Mouse (Mus musculus) spleen, postnatal 36 days (tissue): Measurements from ENCODE around the gene Homer1.

Experiments used
- DNase-seq, 2 experiments: peaks; one replicate each; pipeline ENCODE4 v3.0.0; 2022; ENCODE audit warnings: low spot score in 2 of 2, mixed read lengths in 1 of 2

Homer1 gene

DNA sequence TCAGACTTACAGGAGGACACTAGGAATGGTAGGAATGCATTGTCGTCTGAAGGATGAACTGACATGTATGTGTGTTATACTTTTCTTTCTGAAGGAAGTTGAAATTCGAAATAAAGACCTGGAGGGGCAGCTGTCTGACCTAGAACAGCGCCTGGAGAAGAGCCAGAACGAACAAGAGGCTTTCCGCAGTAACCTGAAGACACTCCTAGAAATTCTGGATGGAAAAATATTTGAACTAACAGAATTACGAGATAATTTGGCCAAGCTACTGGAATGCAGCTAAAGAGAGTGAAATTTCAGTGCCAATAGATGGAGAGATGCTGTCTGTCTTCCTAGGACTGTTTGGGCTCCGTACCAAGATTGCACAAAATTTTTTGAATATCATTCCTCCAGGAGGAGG lies 102.5 kb downstream of the Homer1 start:
- DNase-seq, result no peak

DNA sequence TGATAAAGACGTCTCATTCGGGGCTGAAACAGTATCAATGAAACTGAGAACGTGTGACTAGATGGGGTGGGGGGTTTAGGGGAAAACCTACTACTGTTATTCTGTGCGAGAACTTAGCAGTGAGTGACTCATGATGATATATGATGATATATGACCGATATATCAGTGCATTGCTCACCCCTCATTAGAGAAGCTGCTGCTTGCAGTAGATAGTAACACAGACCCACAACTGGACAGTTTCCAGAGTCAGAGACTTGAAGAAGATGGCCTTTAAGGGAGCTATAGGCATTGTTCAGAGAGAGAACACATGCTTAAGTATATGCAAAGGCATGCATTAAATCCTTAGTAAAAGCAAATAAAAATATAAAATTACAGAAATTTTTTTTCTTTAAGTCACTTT lies 107.4 kb downstream of the Homer1 start:
- DNase-seq, result no peak

DNA sequence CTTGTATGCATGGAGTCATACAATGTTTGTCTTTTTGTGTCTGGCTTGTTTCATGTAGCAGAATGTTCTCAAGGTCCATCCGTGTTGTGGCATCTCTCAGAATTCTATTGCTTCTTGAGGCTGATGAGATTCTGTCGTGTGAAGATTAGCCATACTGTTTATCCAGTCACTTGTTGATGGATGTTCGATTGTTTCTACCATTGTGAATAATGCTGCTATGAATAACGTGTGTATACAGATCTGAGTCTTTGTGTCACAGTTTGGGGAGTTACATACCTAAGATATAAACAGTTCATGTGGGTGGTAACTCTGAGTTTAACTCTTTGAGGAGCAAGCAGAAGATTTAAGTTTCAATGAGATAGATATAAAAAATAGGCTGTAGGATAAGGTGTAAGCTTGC lies 110.9 kb downstream of the Homer1 start:
- DNase-seq, result no peak

DNA sequence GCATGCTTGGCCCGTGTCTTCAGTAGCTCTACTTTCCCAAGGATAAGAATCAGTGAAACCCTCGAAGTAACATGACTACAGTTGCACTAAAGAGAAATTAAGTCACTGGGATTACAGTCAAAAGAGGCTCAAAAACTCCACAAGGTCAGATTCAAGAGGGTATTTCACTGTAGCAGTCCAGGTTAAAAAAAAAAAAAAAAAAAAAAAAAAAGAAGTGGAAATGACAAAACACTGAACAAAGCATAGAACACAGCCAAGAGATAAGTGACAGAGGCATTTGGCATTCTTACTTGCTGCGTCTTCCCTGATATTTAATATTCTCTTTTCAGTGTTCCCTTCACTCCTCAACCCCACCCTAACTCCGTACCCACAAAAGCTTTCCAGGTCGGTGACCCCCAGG lies 115.6 kb downstream of the Homer1 start:
- DNase-seq, result no peak

DNA sequence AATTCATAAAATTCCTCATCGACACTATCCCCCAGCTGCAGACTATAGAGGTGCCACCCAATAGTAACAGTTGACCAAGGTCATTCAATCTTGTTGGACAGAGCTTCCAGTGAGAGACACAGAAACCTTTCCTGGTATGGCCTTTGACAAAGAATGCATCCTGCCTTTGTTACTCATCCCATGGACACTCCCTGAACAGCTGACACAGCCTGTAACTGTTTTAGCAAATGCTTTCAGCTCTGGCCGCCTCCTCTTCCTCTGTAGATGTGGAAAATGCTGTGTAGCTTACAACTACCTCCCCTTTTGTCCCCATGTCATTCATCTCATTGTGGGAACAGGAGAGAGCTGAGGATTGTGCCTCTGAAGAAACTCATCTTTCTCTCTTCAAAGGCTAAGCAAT lies 118.9 kb downstream of the Homer1 start:
- no peak for DNase-seq

DNA sequence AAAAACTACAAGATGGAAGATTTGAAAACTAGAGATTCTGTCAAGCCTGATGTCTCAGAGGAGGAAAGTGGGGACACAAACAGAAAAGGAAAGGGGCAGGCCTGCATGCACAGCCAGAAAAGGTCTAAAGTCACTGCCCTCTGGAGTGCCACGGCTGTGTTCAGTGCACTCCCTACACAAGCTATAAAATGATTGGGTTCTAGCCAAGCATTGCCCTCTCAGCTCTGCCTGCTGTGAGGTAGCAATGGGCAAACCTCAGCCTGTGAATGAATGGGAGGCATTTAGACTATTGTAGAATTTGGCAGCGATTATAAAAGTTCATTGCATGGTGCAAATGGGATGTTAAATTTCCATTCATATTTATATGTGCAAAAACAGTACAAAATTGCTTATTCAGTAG lies 120.3 kb downstream of the Homer1 start:
- DNase-seq, result no peak

DNA sequence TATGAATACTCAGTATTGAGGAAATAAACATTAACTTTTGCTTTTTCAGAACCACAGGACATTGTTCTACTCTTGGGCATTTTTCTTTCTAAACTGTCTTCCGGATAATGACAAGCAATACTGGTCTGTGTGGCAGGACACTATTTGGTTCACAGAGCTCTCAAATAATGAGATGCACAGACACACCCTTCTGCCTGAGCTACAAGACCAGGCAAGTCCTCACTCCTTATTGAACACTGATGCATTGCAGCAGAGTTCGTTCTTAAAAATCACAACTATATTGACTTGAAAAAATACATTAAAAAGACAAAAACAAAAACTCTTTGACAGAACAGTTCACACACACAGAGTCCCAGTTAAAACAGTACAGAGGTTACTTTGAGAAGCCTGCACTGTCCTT lies 123.8 kb downstream of the Homer1 start:
- DNase-seq, result no peak

DNA sequence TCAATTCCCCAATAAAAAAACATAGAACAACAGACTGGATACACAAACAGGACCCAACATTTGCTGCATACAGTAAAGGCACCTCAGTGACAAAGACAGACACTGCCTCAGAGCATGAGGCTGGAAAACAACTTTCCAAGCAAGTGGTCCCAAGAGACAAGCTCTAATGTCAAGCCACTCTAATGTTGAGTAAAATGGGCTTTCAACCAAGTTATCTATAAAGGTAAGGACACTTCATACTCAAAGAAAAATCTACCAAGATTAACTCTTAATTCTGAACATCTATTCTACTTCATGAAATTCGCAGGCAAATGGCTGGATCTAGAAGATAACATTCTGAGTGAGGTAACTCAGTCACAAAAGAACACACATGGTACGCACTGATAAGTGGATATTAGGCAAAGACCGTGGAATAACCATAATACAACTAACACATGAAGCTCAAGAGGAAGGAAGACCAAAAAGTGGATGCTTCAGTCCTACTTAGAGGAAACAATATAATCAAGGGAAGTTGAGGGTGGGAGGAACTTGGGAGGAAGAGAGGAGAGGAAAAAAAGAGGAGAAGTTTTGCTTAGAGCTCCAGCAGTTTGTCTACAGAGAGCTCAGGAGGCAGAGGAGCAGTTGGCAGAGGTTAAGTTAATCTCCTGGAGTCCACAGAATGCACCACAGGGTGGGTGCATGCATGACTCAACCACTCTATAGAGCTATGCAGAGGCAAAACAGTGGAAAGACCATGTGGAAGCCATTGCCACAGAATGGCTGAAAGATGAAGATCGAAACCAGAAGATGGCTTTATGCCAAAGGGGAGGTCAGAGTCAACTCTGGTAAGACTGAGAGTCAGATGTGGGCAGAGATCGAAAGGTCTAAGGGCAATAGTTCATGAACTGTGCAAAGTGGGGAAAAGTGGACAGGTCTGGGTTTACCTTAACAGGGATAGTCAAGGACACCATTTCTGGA lies 128.8 kb downstream of the Homer1 start:
- DNase-seq, result peak; percentile 5 to 48

DNA sequence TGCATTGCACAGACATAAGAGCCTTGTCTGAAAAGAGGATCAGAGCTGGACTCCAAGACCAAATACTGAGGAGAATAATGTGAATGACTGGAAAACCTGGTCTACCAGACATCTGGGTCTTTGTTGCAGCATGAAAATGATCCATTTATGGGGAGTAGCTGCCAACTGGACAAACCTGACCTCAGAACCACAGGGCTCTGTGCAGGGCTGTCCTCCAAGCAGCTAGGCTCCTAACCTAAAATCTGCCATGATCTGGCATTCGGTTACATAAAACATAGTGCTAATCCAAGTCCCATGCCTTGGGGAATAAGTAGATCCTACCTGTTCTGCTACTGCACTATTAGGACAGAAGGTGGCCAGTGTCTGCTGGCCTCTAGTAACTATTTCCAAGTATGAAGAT lies 129.8 kb downstream of the Homer1 start:
- no peak for DNase-seq

DNA sequence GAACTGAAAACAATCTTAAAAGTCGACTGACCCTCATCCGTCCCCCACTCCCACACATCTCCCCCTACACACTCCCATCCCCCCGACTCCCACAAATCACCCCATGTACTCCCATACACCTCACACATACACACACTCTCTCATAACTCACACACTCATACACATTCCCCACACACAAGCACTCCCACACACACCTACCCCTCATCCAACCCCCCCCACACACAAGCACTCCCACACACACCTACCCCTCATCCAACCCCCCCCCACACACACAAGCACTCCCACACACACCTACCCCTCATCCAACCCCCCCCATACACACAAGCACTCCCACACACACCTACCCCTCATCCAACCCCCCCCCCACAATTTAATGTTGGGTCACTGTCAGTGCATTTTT lies 140.7 kb downstream of the Homer1 start:
- no peak for DNase-seq

DNA sequence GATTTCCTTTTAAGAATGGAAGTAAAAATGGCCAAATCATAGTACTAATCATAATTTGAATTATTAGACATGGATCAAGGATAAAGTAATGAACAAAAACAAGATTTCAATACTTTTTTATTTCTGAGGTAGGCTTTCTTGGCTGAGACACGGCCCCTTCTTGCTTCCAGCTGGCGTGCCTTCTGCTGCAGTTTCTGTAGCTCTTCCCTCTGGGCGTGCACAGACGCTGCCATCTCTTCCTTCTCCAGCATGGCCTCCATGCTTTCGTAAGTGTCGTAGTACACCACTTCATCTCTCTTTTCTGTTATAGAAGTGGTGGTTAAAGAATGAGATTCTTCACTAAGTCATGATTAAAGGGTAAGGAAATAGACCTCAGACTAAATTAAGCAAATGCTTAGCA lies 153.8 kb downstream of the Homer1 start:
- no peak for DNase-seq
